ENCODE assay signal across 12 mouse cellular contexts in genomic region chr5:134433137-134433536, GRCm38 (mm10). TPM values are rescaled to one million over a fixed set of nuclear protein-coding genes. Genes with fewer than 3 reads are reported as not detected.
DNase-seq lines count a peak whose midpoint lies in the region; ATAC-seq lines count a peak whose summit lies in the region.
"Had no signal": no experiment of that assay in that cellular context is flagged by ENCODE, and none has a peak within 500 bp of the region (broad histone marks: within the 10 kb centered on the region; RNA-seq: fewer than 3 reads in every experiment).

No protein-coding gene starts in this region.

- H3K4me2 ChIP-seq in liver, embryonic 12.5 days: no peak overlapping the region
- no peak overlapping the region for H3K4me2 ChIP-seq in liver, embryonic 16.5 days (ENCODE audit: low read depth, low read length)
- H3K4me2 ChIP-seq: midbrain, embryonic 15.5 days; neural tube, embryonic 15.5 days had no signal

- H3K27me3 ChIP-seq in liver, embryonic 12.5 days (replicated peaks): no peaks in the 10 kb centered on the region
- H3K27me3 ChIP-seq in liver, embryonic 16.5 days (ENCODE audit: control insufficient read depth, insufficient read depth, low read depth, low read length): no peaks in the 10 kb centered on the region
- H3K27me3 ChIP-seq: midbrain, embryonic 15.5 days; neural tube, embryonic 15.5 days had no signal

- H3K4me1 ChIP-seq in liver, embryonic 12.5 days: peaks cover 38% of the 10 kb centered on the region
- H3K4me1 ChIP-seq in brown adipose tissue, adult 24 weeks (ENCODE audit: control insufficient read depth, insufficient read depth, insufficient read length, low read length): peaks cover 20% of the 10 kb centered on the region
- H3K4me1 ChIP-seq in liver, embryonic 16.5 days (ENCODE audit: control insufficient read depth, low read depth, low read length): peaks cover 5% of the 10 kb centered on the region

- no peak overlapping the region for H3K9ac ChIP-seq in liver, embryonic 12.5 days
- no peak overlapping the region for H3K9ac ChIP-seq in liver, embryonic 16.5 days (ENCODE audit: low read depth, low read length)
- H3K9ac ChIP-seq: midbrain, embryonic 15.5 days; neural tube, embryonic 15.5 days had no signal

- no peak overlapping the region for H3K27ac ChIP-seq in liver, embryonic 12.5 days
- peak overlapping the region; percentile 94 for H3K27ac ChIP-seq in brown adipose tissue, adult 24 weeks (replicated peaks; ENCODE audit: low read depth, low read length)
- no peak overlapping the region for H3K27ac ChIP-seq in liver, embryonic 16.5 days (ENCODE audit: low read length)
- H3K27ac ChIP-seq: midbrain, embryonic 15.5 days; neural tube, embryonic 15.5 days had no signal

- no peak overlapping the region for H3K4me3 ChIP-seq in liver, embryonic 12.5 days
- no peak overlapping the region for H3K4me3 ChIP-seq in brown adipose tissue, adult 24 weeks (ENCODE audit: insufficient read depth, low read depth, low read length)
- H3K4me3 ChIP-seq in liver, embryonic 16.5 days (ENCODE audit: low read depth, low read length): no peak overlapping the region
- H3K4me3 ChIP-seq: midbrain, embryonic 15.5 days; neural tube, embryonic 15.5 days had no signal

- H3K9me3 ChIP-seq in liver, embryonic 12.5 days (replicated peaks): no peaks in the 10 kb centered on the region
- H3K9me3 ChIP-seq in liver, embryonic 16.5 days (replicated peaks; ENCODE audit: control insufficient read depth, low read length): no peaks in the 10 kb centered on the region
- H3K9me3 ChIP-seq: midbrain, embryonic 15.5 days; neural tube, embryonic 15.5 days had no signal

- 75% methylated on average over 10 of the region's 10 CpGs for WGBS in liver, embryonic 12.5 days (ENCODE audit: insufficient replicate concordance)
- 64% methylated on average over 10 of the region's 10 CpGs for WGBS in liver, embryonic 16.5 days (ENCODE audit: insufficient replicate concordance)

- DNase-seq in adrenal gland, postnatal 10 days: peak; percentile 63
- no peak for DNase-seq in adrenal gland, adult 8-10 months
- peak; percentile 18 for DNase-seq in liver
- DNase-seq in kidney, adult 18-20 months: no peak
- no peak for DNase-seq in kidney, adult 9 months
- DNase-seq: cerebellum, postnatal 10 days; kidney, postnatal 4 days had no signal

- no peak for ATAC-seq in liver, embryonic 12.5 days
- peak; percentile 72 for ATAC-seq in liver, embryonic 16.5 days (ENCODE audit: low read depth)
- ATAC-seq: midbrain, embryonic 15.5 days had no signal

- no peaks in the 10 kb centered on the region for H3K36me3 ChIP-seq in liver, embryonic 12.5 days
- H3K36me3 ChIP-seq in liver, embryonic 16.5 days (ENCODE audit: control insufficient read depth, insufficient read depth): no peaks in the 10 kb centered on the region
- H3K36me3 ChIP-seq: midbrain, embryonic 15.5 days; neural tube, embryonic 15.5 days had no signal

RNA-seq across cellular contexts. Expression of gene Gtf2ird1, which starts 23.4 kb away (rescaled TPM):
- total RNA-seq in adrenal gland, postnatal 10 days (2021): 100 to 1,000 TPM in 1 of 2 experiments, 10 to 100 TPM in 1; 69.8 to 112 TPM
- total RNA-seq in adrenal gland, adult 8-10 months (2022): 10 to 100 TPM; 46.0 to 93.0 (median 63.1) TPM
- 23.5 and 26.4 TPM in 2 replicates for polyA plus RNA-seq in liver, embryonic 12.5 days (2016; fragmentation: Nextera tagmentation; extraction: Ambion mirVana)
- polyA plus RNA-seq in brown adipose tissue, adult 24 weeks (2012; ENCODE audit: insufficient read depth, insufficient read length, missing spikeins): 37.9 and 80.1 TPM in 2 replicates
- polyA plus RNA-seq in liver, embryonic 16.5 days (2015; fragmentation: Nextera tagmentation; extraction: Ambion mirVana): 9.9 and 11.6 TPM in 2 replicates

Comparison
In these comparisons a context has a peak if more than half of its experiments do, and no peak if none do; other contexts are left out.
1. DNase-seq: peak in adrenal gland, postnatal 10 days (single experiment) and liver (single experiment); none in adrenal gland, adult 8-10 months (single experiment), kidney, adult 18-20 months (single experiment) and kidney, adult 9 months (single experiment).